Mouse (Mus musculus) limb, embryonic 10.5 days (tissue): ENCODE measurements at regions not wholly inside any gene's neighbourhood (a gene's known extent, or its start where the extent isn't known, plus 50 kb on each side); places are given as distances from the start of the nearest gene placed in this dataset.
"Not testable (repeated sequence)": the region's sequence is repeated elsewhere in the genome, so short reads cannot be mapped to it uniquely, and the experiment has no call there.

Source experiments
- DNase-seq: peaks from one replicate; pipeline ENCODE4 v3.0.0-alpha.2; 2017; ENCODE audit warnings: low spot score
- H3K27ac ChIP-seq: fragments of 300-500 bp; sonication (generic); 2 replicates; pipeline ENCODE4 v1.5.1; 2016; ENCODE audit warnings: mild to moderate bottlenecking
- H3K27me3 ChIP-seq: fragments of 300-500 bp; sonication (generic); 2 replicates; pipeline ENCODE4 v1.6.1; 2016; ENCODE audit warnings: low read depth, mild to moderate bottlenecking; ENCODE audit not compliant: poor library complexity, severe bottlenecking
- H3K36me3 ChIP-seq: fragments of 300-500 bp; sonication (generic); 2 replicates; pipeline ENCODE4 v1.6.1; 2016; ENCODE audit warnings: mild to moderate bottlenecking, moderate library complexity
- H3K4me1 ChIP-seq: fragments of 300-500 bp; sonication (generic); 2 replicates; pipeline ENCODE4 v1.6.1; 2016
- H3K4me3 ChIP-seq: fragments of 300-500 bp; sonication (generic); 2 replicates; pipeline ENCODE4 v1.5.1; 2016; ENCODE audit warnings: mild to moderate bottlenecking, moderate library complexity
- H3K9me3 ChIP-seq: fragments of 300-500 bp; sonication (generic); replicated peaks from 2 replicates; pipeline ENCODE4 v1.6.1; 2016; ENCODE audit warnings: mild to moderate bottlenecking
- WGBS: fragments of 180-500 bp; shearing (Covaris S2); methylation state at CpG from one replicate; pipeline ENCODE4 v1.1.7; 2016; 5-methylcytosine and 5-hydroxymethylcytosine counted together

GRCm38 (mm10) chrX:33416321-33416720 is 103.1 kb downstream of the Btbd35f12 start:
- 92% methylated on average over 8 of the region's 8 CpGs for WGBS
- H3K4me3 ChIP-seq, H3K27ac ChIP-seq, H3K27me3 ChIP-seq, H3K4me1 ChIP-seq, H3K36me3 ChIP-seq, H3K9me3 ChIP-seq: not testable (repeated sequence)
- DNase-seq: peak; percentile 86
